Mouse (Mus musculus): Measurements from ENCODE around the gene Yeats4.
"Not testable (repeated sequence)": the region's sequence is repeated elsewhere in the genome, so short reads cannot be mapped to it uniquely, and the experiment has no call there.

The Yeats4 gene

DNA sequence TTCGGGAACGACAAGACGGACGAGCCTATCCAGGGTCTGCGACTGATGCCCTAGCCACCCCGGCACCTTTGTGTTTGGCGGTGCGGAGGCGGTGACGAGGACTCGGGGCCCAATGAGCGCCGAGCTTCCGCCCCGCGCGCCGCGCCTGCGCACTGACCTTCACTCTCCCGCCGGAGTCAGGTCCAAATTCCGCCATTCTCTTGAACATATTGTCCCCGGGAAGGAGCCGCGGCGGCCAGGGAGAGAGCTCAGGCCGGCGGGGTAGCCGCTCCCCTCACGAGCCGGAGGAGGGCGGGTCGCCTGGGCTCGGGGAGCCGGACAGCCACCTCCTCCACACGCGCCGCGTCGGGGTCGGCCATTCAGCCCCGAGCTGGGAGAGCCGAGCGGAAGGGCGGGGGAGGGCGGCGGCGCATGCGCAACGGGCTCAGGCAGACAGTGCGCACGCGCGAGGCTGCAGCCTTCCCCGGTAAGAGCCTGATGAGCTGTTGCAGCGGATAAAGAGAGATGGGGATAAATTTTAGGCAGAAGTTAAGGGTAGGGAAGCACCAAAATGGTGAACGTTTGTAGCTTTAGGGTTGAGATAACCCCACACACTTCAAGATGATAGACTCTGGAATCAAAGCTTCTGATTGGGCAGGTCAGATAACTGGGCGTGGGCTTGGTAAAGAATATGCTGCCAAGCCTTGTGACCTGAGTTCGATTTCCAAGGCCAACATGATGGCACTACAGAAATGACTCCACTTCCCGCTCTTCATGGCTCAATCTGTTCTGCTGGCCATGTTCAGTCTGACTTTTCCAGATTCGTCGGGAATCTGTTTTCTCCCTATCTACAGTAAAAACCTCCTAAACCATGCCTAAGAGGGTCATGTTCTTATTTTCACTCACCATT, at the start of gene Yeats4:
Gene Yeats4, minus strand, starts transcription at position 406 of the 889 bp plus-strand sequence.
- DNase-seq (ENCODE audit: low spot score) = peak; percentile 96

- no peak for DNase-seq (ENCODE audit: low spot score)
These were observed 47.7 kb upstream of the Yeats4 start for GRCm38 (mm10) chr10:117272023-117272422.

GRCm38 (mm10) chr10:117259870-117260269, 35.6 kb upstream of the Yeats4 start:
- DNase-seq (ENCODE audit: low spot score) = no peak

GRCm38 (mm10) chr10:117238603-117239002, 14.3 kb upstream of the Yeats4 start, which contains the start of gene 9530003J23Rik:
Gene 9530003J23Rik (minus strand): TSS chr10:117238703.
- no peak for DNase-seq (ENCODE audit: low spot score)

- DNase-seq (ENCODE audit: low spot score) = no peak
These were observed 11.6 kb upstream of the Yeats4 start for GRCm38 (mm10) chr10:117235866-117236265.

GRCm38 (mm10) chr10:117234825-117235224, 10.5 kb upstream of the Yeats4 start:
- DNase-seq (ENCODE audit: low spot score) = no peak

GRCm38 (mm10) chr10:117229826-117230225, 5.5 kb upstream of the Yeats4 start:
- peak; percentile 37 for DNase-seq (ENCODE audit: low spot score)

- no peak for DNase-seq (ENCODE audit: low spot score)
These were observed 1.7 kb upstream of the Yeats4 start for GRCm38 (mm10) chr10:117226002-117226401.

GRCm38 (mm10) chr10:117225094-117225493, 787 bp upstream of the Yeats4 start:
- DNase-seq (ENCODE audit: low spot score) = no peak

DNA sequence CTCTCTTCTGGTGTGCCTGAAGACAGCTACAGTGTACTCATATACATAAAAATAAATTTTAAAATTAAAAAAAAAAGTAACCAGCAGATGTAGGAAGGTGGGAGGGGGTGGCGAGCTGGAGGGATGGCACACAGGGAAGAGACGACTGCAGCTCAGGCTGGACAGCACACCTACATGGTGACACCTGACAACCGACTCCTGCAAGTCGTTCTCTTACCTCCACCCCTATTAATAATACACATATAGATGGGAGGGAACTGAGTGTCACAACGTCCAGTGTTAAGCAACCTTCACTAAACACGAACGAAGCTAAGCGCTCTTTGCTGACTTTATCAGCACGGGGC, 577 bp downstream of the Yeats4 start:
- no peak for DNase-seq (ENCODE audit: low spot score)

- DNase-seq (ENCODE audit: low spot score) = no peak
These were observed 1.5 kb downstream of the Yeats4 start for GRCm38 (mm10) chr10:117222821-117223220.

DNA sequence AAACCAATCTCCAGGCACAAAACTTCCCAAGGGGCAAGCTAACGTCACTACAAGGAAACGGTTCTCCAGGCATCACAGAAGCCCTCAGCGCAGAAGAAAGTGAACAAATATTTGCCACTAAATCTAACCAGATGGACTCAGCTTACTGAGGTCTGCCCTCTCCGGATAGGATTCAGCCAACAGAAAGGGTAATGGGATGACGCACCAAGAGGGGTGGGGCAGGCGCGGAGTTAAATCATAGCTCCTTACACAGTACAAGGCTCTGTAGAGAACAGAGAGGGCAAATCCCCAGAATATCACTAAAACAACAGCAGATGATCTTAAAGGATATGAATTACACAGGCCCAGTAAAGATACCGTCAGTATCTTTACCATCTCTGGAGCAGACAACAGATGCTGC, 6.0 kb downstream of the Yeats4 start:
- no peak for DNase-seq (ENCODE audit: low spot score)

DNA sequence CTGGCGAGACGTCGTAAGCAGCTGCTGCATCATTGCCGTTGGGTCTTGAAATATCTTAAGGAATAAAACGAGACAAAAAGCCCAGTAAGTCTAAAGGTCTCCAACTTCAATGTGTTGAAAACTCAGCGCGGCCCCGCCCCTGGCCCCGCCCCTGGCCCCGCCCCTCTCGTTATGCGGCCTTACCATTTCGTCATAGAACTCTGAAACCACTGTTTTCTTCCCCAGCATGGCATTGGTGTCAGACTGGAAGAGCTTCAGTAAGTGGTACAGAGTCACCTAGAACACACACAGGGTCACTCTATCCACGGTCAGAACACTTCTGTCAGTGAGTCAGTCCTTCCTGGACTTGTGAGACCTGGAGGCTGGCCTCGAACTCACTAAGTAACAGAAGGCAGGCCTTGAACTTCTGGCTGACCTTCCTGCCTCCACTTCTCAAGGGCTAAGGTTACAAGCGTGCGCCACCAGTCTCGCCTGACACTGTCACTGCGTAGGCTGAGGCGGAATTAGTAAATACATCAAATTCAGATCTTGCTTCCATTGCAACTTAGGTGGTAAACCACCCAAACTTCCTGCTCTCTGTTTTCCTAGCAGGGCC, 7.0 kb downstream of the Yeats4 start:
- no peak for DNase-seq (ENCODE audit: low spot score)

DNA sequence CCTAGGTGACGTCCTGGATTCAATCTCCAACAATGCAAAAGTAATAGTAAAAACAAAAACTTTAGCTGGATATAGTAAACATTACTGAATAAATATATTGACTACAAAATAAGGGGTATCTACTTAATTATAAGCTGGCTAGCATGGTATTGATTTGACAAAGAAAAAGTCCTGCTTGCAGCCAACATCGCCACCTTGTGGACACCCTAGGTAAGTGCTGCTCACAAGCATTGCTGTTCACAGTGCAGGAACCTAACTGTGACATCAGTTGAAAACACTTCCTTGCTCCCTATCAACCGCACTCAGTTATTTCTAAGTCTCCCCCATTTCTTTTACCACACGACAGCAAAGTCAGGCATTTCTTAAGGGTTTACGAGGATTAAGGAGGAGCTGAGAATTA, 7.5 kb downstream of the Yeats4 start:
- peak; percentile 74 for DNase-seq (ENCODE audit: low spot score)

DNA sequence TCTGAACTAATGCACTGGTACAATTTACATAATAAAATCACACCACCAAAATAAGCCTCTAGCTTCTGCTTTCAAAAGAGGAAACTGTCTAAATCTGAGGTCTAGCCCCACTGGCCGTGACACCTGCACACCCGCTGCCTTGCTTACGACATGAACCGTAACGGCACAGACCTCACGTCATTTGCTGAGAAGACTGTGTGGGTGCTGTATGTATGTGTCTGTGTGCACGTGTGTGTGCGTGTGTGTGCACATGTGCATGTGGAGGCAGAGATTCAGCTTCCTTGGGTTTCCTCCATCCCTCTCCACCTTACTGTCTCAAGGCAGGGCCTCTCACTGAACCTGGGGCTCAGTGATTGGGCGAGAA, 8.2 kb downstream of the Yeats4 start:
- no peak for DNase-seq (ENCODE audit: low spot score)

DNA sequence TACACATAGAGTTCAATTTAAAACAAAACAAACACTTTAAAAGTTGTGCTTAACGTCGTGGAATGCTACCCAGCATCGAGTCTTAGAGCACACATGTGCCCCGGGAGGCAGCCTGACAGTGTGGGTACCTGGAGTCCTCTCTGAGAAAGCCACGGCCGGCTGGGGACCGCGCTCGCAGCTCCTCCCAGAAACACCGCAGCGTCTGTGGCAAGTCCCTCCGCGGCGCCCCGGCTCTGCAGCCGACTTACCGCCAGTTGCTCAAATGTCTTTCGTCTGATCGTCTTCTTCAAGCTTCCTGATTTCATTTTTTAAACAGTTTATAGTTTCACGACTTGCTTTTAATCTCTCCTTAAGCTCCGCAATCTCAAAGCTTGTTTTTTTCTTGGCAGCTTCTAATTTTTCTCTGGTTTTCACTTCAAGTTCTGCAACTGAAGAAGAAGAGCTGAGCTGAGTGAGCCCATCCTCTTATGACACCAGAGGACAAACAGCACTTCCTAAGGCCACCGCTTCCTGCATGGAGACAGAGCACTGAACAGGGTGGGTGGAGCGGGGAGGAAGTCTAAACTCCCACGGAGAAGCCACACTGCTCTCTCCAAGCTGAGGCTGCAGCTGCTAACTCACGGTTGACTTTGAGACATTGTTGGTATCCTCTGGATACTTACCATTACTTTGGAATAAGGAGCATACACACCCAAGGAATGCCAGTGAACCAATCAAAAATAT, 8.7 kb downstream of the Yeats4 start:
- no peak for DNase-seq (ENCODE audit: low spot score)

GRCm38 (mm10) chr10:117211023-117211422, 13.3 kb downstream of the Yeats4 start:
- DNase-seq (ENCODE audit: low spot score) = no peak

- DNase-seq (ENCODE audit: low spot score) = no peak
These were observed 14.8 kb downstream of the Yeats4 start for GRCm38 (mm10) chr10:117209469-117209938.

GRCm38 (mm10) chr10:117208787-117209186, 15.5 kb downstream of the Yeats4 start:
- DNase-seq (ENCODE audit: low spot score) = not testable (repeated sequence)

DNA sequence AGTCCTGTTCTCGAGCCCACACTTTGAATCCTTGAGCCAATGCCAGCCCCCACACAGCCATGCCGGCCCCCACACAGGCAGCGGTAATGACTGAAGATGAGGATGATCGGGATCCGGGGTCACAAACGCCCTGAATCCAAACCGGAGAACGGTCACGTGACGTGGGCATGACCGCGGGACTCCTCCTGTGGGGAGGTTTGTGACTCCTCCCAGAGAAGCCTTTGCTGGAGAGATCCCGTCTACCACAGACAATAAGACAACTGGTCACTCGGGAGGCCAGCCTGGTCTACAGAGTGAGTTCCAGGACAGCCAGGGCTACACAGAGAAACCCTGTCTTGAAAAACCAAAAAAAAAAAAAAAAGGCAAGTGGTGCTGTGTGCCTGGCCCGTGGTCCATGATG, 16.1 kb downstream of the Yeats4 start:
- no peak for DNase-seq (ENCODE audit: low spot score)

- DNase-seq (ENCODE audit: low spot score) = no peak
These were observed 18.2 kb downstream of the Yeats4 start for GRCm38 (mm10) chr10:117206070-117206469.

- DNase-seq (ENCODE audit: low spot score) = no peak
These were observed 20.7 kb downstream of the Yeats4 start for GRCm38 (mm10) chr10:117203558-117203981.

All from testis, postnatal 10 days (tissue).